Comparison of ENCODE assay signal across 15 mouse cellular contexts in genomic region chr9:45733246-45733645, GRCm38 (mm10).
"Had no signal": no experiment of that assay in that cellular context is flagged by ENCODE, and none has a peak within 500 bp of the region (broad histone marks: within the 10 kb centered on the region; RNA-seq: fewer than 3 reads in every experiment).

No protein-coding gene starts in this region.

- H3K36me3 ChIP-seq: kidney, embryonic 15.5 days; limb, embryonic 15.5 days; liver, embryonic 12.5 days; midbrain, embryonic 12.5 days; neural tube, embryonic 12.5 days had no signal

- H3K9me3 ChIP-seq: kidney, embryonic 15.5 days; limb, embryonic 15.5 days; liver, embryonic 12.5 days; midbrain, embryonic 12.5 days; neural tube, embryonic 12.5 days had no signal

- ATAC-seq: liver, embryonic 12.5 days; midbrain, embryonic 16.5 days had no signal

- H3K4me1 ChIP-seq: kidney, embryonic 15.5 days; limb, embryonic 15.5 days; liver, embryonic 12.5 days; megakaryocyte, embryonic 14.5 days; neural tube, embryonic 12.5 days had no signal

- H3K4me3 ChIP-seq: kidney, embryonic 15.5 days; limb, embryonic 15.5 days; liver, embryonic 12.5 days; megakaryocyte, embryonic 14.5 days; midbrain, embryonic 12.5 days; neural tube, embryonic 12.5 days had no signal

- H3K9ac ChIP-seq: kidney, embryonic 15.5 days; limb, embryonic 15.5 days; liver, embryonic 12.5 days; lung, embryonic 14.5 days; midbrain, embryonic 12.5 days; neural tube, embryonic 12.5 days had no signal

- H3K27ac ChIP-seq: kidney, embryonic 15.5 days; limb, embryonic 15.5 days; liver, embryonic 12.5 days; macrophage; midbrain, embryonic 12.5 days; neural tube, embryonic 12.5 days had no signal

- H3K4me2 ChIP-seq: kidney, embryonic 15.5 days; limb, embryonic 15.5 days; liver, embryonic 12.5 days; lung, embryonic 14.5 days; midbrain, embryonic 12.5 days; neural tube, embryonic 12.5 days had no signal

- H3K27me3 ChIP-seq: kidney, embryonic 15.5 days; limb, embryonic 15.5 days; liver, embryonic 12.5 days; neural tube, embryonic 12.5 days had no signal

- DNase-seq: kidney, postnatal 14 days; lung, embryonic 14.5 days; lung, postnatal 10 days; right cerebral cortex, postnatal 4 days; spleen, adult 18-20 months; thymus, adult 18-20 months; thymus, postnatal 14 days had no signal
